Mouse (Mus musculus) layer of hippocampus, adult 2 months (tissue): ENCODE results near the gene Ankmy1. TPM values are rescaled to one million over a fixed set of nuclear protein-coding genes. Genes with fewer than 3 reads are reported as not detected.

Source experiments
- DNase-seq, 2 experiments: peaks; one replicate each; pipeline ENCODE4 v3.0.0; 2022; ENCODE audit warnings: low spot score in 2 of 2
- H3K27ac ChIP-seq: fragments of 200-600 bp; 2 replicates; pipeline ENCODE4 v1.8.1; 2022
- H3K4me3 ChIP-seq: fragments of 200-600 bp; 2 replicates; pipeline ENCODE4 v1.8.1; 2022; ENCODE audit warnings: mild to moderate bottlenecking
- CTCF ChIP-seq: fragments of 200-600 bp; conservative IDR thresholded peaks from 2 replicates; pipeline ENCODE4 v1.8.1; 2022; ENCODE audit warnings: antibody characterized with exemption, mild to moderate bottlenecking, moderate library complexity
- total RNA-seq, 2 experiments: library from RNA; stranded (reverse); gene quantifications; 2 replicates each; pipeline ENCODE4 v1.2.3; 2021

Gene Ankmy1
- total RNA-seq, 2 experiments from 2014 or later = 0.17 to 0.26 TPM

DNA sequence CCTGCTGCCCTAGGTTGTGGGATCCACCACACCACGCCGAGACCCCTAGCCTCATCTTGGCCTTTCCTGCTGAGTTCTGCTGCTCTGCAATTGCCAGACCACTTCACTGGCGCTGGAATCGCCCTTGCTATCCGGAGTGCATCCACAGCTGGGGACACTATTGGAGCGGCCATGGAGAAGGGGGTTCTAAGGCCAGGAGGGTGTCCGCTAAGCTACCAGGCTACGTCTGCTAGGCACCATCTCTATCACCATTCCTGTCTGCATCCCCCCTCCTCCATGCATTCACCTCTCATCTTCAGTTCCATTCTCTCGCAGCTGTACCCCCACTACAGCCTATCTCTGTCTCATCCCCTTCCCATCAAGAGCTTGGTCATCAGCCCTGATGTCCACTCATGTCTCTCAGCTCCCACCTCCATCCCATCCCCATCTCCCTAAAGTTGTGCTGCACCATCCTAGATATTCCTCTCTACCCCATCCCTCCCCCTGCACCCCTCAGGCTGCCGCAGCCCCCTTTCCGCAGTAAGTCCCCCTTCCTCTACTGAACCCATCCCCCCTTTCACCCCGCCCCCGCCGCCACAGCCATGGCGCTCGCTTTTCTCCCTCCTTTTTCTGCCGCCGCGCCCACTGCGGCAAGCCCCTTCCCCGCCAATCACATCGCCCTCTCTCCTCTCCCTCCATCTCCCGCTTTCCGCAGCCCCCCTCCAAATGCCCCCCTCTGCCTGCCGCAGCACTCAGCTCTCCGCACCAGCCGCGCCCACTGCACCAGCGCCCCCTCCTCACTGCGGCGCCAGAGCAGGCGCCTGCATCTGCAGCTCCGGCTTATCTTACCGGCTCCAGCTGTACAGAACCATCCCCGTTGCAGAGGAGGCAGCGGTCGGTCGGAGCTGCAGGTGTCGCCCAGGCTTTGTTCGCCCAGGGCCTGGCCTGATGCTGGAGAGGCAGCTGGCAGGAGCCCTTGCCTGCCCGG is 54.5 kb downstream of the Ankmy1 start:
- Histone ChIP-seq H3K4me3 (peak overlapping the region; percentile 51), H3K27ac (peak overlapping the region; percentile 79)
- no peak for DNase-seq
- no peak for TF ChIP-seq CTCF

DNA sequence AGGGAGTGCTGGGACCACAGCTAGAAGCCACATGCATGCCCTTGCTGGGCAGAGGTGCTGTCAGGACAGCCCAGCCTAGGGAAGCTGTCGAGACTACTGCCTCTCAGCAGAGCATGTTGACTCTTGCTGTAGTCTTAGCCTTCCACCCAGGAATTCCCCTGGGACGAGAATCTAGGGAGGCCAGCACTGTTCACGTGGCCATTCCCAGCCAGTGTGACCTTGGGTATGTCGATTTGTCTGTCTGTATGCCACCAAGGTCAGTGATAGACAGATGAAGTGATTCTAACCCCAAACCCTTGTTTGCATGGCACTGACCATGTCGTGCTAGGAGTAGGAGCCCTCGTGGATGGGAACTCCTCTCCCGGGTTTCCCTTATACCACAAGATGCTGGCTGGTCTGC is 56.8 kb downstream of the Ankmy1 start:
- no peak for DNase-seq
- no peak for TF ChIP-seq CTCF
- H3K4me3 ChIP-seq = no peak overlapping the region
- H3K27ac ChIP-seq = no peak overlapping the region

DNA sequence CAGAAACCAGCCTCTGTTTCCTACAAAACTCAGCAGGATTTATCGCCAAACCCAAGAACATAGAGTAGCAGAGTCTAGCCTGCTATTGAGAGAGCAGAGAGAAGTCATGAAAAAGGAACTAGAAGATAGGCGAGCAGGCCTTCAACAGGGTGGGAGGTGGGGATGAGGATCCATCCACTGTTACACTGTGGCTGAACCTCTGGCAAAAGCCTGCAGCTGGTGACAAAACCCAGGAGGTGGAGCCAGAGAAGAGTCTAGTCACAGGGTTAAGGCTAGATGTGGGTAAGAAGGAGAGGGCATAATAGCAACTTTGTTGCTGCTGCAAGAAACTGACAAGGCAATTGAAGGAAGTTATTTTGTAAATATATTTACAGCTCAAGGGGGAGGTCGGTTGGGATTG is 61.3 kb downstream of the Ankmy1 start:
- TF ChIP-seq CTCF = no peak
- no peak overlapping the region for H3K27ac ChIP-seq
- no peak for DNase-seq

DNA sequence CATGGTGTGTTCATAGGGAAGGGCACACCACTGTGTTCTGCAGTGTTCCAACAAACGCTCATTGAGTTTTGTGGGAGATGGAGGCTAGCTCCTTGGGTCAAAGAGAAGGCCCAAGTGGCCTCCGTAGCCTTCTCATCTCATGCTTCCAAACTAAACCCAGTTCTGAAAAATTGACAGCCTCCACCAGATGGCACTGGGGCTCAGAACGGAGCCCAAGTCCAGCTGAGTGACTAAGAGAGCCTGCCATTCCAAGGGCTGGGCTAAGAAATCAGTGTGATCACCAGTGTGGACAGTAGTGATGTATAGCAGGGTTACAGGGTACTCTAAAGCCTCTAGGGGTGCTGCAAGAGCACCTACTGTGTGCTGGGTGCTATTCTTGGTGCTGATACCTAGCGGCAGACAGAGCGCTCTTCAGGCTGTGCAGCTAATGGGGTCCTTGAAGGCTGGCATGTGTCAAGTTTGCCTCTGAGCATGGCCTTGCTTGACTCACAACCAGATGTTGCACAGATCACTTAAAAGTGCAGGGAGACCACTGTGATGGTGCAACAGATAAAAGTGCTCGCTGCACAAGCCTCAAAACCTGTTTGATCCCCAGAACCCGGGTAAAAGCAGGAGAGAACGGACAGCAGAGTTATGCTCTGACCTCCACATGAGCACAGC is 62.3 kb downstream of the Ankmy1 start:
- Histone ChIP-seq H3K4me3 (no peak overlapping the region), H3K27ac (no peak overlapping the region)
- TF ChIP-seq CTCF = peak; percentile 73
- no peak for DNase-seq

More for the DNA sequence above, 61.3 kb downstream of the Ankmy1 start:
- H3K4me3 ChIP-seq = no peak overlapping the region

DNA sequence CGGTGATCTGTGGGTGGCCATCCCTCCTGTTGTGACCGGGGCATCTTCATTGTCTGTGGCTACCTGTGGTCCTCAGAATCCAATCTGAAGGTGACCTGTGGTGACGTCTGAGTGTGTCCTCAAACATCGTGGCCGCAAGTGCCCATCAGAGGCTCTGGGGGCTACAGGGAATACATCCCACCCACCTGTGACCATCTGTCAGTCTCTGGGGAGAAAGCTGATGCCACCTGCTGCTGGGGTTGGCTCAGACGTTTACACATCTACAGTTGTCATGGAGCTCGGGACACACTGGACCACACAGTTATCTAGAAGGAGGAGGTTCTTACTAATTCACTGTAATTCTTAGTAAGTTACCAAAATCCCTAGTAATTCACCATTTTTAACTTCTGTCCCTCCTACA is 63.5 kb downstream of the Ankmy1 start:
- H3K27ac ChIP-seq = no peak overlapping the region
- no peak for DNase-seq
- TF ChIP-seq CTCF = no peak
- no peak overlapping the region for H3K4me3 ChIP-seq

DNA sequence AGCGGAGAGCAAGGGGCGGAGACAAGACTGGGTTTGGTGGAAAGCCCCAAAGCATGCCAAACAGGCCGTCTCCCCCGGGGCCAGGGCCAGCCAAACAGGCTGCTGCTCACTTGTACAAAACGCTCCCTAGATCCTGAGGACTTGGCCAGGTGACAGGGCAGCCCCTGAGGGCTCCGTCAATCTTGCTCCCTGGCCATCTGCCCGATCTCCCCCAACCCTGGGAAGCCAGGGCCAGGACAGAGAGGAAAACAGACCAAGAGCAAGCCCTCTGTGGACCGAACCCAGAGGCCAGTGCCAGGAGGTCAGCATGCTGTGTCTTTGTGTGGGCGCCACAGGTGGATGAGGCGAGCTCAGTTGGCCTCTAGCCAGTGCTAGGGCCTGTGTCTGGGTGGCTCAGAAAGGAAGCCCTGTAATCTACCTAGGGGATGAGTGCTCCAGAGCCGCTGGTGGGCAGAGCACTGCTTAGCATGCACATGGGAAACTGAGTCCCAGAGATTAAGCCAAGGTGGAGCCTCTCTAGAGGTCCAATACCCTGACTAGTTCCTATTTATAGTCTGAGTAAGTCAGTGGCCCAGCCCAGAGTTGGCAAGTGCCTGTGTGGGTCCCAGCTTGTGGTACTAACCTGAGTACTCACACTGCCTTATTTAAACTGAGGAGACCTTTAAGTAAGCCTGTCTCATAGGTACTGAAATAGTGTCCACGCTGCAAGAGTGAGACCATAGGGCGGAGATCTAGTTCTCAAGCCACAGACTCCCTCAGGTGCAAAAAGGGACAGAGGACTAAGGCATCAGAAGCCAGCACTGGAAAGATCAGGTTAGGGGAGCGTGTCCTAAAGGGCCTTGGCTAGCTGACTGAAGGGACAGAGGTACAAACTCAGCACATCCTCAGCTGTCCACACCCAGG is 64.5 kb downstream of the Ankmy1 start:
- H3K4me3 ChIP-seq = no peak overlapping the region

DNA sequence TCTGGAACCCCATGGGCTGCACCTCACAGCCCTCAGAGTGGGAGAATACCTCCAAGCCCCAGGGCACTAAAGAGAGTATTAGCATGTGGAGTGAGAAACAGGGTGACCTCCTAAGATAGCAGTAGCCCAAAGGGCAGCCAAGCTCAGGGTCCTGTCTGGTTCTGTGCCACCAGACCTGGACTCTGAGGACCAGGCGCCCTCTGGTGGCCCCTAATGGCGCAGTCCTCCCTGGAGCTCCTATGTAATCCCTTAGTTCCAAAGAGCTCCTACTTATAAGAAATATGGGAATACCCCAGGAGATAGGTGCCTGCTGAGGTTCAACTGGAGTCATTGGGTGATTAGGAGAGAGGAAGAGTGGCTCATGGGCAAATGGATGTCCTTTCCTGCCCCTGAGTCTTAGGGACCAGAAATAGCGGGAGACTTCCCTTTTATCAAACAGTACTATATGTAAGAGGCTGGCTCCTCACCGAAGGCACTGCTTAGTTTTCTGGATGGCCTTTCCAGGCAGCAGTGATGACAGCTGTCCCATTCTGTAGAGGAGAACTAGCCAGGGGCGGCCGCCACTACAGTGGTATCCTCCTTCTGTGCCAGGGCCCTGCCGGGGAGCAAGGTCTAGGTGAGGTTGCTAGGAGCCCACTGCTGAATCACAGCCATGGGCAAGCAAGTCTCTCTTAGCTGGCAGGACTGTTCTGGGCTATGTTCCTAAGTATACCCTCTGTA is 68.6 kb downstream of the Ankmy1 start:
- peak overlapping the region; percentile 95 for H3K27ac ChIP-seq

More for the DNA sequence above, 64.5 kb downstream of the Ankmy1 start:
- no peak for DNase-seq
- H3K27ac ChIP-seq = no peak overlapping the region
- no peak for TF ChIP-seq CTCF

DNA sequence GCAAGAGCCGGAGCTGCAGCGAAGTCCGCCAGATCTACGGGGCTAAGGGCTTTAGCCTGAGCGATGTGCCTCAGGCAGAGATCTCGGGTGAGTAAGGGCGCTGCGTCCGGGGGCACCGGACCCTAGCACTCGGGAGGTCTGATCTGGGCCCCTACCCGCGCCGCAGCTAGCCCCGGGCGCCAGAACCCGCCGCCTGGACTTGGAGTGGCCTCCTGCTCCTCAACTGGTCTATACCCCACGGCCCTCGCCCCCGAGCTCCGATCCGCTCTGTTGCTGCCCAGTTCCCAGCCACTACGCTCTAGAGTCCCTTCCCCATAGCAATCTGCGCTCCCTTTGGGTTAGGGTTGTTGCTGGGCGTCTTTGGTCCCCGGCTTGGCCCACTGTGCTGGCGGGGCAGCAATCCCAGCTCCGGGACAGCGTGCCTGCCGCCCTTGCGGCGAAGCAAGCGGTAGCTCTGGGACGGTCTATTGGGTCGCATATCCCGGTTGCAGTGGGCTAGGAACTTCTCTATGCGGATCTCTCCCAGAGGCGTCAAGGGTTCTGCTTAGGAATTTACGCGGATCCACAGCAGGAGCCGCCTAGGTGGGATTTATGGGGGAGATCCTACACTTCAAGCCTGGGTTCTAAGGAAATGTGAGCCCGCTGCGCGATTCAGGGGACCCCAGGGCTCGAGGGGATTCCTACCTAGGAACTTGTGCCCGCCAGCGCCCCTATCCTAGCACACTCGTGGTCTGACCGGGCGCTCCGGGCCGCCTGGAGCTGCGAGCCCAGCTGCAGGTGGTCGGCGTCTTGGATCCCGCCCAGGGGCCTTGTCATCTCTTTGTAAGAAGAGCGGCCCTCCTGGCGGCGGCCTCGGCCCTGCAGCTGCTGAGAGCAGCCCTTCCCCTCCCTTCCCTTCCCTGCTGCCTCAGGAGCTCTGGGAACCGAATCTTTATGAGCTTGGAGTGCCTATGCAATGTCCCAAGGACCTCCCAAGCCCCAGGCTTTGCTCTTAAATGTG is 70.4 kb downstream of the Ankmy1 start:
- Histone ChIP-seq H3K4me3 (peak overlapping the region; percentile 86), H3K27ac (peak overlapping the region; percentile 95)
- DNase-seq = peak in 1 of 2 experiments; percentile 30
- peak; percentile 45 for TF ChIP-seq CTCF

More for the DNA sequence above, 68.6 kb downstream of the Ankmy1 start:
- DNase-seq = peak; percentile 76 to 87
- H3K4me3 ChIP-seq = peak overlapping the region; percentile 86
- TF ChIP-seq CTCF = peak; percentile 99

DNA sequence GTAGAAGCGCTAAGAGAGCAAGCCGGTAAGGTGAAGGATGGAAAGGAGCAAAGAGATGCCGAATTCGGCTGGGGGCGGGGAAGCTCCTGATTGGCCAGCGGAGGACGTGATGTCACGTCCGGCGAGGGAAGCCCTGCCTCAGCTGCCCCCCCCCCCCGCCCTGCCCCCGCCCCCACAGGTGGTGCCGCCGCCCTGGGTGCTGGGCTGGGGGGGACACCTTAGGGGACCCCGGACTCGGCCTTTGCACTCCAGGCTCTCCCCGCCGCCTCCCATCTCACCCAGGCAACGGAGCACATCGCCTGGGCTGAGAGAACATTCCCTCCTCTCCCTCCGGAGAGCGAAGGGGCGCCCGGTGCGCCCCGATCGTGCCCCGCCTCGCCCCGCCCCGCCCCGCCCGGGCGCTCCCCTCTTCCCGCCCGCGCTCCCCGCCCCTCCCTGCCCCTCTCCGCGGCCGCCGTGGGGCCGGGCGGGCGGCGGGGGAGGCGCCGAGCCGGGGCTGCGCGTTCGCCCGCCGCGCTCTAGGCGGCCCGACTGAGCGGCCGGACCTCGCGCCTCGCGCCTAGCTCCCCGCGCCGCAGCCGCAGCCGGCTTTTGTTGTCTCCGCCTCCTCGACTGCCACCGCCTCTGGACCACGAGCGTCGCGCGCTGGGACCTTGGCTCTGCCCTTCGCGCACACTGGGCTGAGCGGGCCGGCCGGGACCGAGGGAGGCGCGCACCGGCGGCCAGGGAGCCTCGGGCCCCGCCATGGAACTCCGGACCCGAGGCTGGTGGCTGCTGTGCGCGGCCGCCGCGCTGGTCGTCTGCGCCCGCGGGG is 71.3 kb downstream of the Ankmy1 start, which contains the start of gene Gpc1:
Gene Gpc1 (plus strand): TSS at position 458 of the 814 bp plus-strand sequence.
- no peak for TF ChIP-seq CTCF
- peak; percentile 88 to 89 for DNase-seq
- peak within 1 kb of the TSS; percentile 95 for H3K27ac ChIP-seq
- H3K4me3 ChIP-seq = peak within 1 kb of the TSS; percentile 86

DNA sequence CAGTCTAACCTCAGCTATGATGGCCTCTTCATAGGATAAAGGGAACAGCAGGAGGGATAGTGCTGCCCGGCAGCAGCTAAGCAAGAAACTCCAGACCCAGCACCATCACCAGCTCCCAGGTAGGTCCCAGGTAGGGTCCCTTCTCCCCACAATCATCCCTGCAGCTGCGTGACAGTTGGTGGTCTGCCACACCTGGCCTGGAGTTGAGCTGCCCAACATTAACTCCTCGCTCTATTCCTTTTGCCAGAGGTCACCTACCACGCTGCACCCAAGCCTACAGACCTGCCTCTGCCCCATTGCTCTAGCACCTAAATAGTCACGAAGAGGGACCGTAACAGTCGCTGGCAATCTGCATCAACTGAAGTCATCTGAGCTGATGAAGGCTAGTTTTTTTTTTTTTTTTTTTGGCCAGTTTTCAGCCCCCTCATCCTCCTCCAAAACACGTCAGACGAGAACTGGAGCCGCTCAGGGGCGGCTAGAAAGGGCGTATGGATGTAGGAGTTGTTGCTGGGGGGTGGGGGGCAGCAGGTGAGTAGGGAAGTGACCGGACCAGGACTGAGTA is 72.0 kb downstream of the Ankmy1 start:
- DNase-seq = no peak
- TF ChIP-seq CTCF = no peak
- Histone ChIP-seq H3K27ac (peak overlapping the region; percentile 95), H3K4me3 (peak overlapping the region; percentile 86)
